Mouse (Mus musculus) intestine, postnatal 0 days (tissue): ENCODE results near the gene Pdgfb. TPM values are rescaled to one million over a fixed set of nuclear protein-coding genes. Genes with fewer than 3 reads are reported as not detected.

ENCODE experiments used
- ATAC-seq: fragments of 200-750 bp; cut with Nextera tagmentation; 2 replicates; pipeline ENCODE4 v1.8.0; 2017; ENCODE audit warnings: mild to moderate bottlenecking, moderate TSS enrichment, moderate library complexity
- H3K27ac ChIP-seq: fragments of 300-500 bp; sonication (generic); 2 replicates; pipeline ENCODE4 v1.5.1; 2014; ENCODE audit warnings: mild to moderate bottlenecking, low read depth, low read length, moderate library complexity
- H3K27me3 ChIP-seq: fragments of 300-500 bp; sonication (generic); replicated peaks from 2 replicates; pipeline ENCODE4 v1.6.1; 2014; ENCODE audit warnings: low read length, mixed read lengths; ENCODE audit not compliant: control insufficient read depth, insufficient read depth
- H3K36me3 ChIP-seq: fragments of 300-500 bp; sonication (generic); 2 replicates; pipeline ENCODE4 v1.6.1; 2014; ENCODE audit warnings: mild to moderate bottlenecking, moderate library complexity; ENCODE audit not compliant: control insufficient read depth, insufficient read depth
- H3K4me1 ChIP-seq: fragments of 300-500 bp; sonication (generic); replicated peaks from 2 replicates; pipeline ENCODE4 v1.6.1; 2014; ENCODE audit warnings: antibody characterized with exemption, low read length, mixed read lengths; ENCODE audit not compliant: control insufficient read depth, insufficient read depth
- H3K4me2 ChIP-seq: fragments of 300-500 bp; sonication (generic); replicated peaks from 2 replicates; pipeline ENCODE4 v1.6.1; 2014; ENCODE audit warnings: low read depth, mild to moderate bottlenecking, moderate library complexity
- H3K4me3 ChIP-seq: fragments of 300-500 bp; sonication (generic); 2 replicates; pipeline ENCODE4 v1.5.1; 2014; ENCODE audit warnings: low read depth, low read length
- H3K9ac ChIP-seq: fragments of 300-500 bp; sonication (generic); 2 replicates; pipeline ENCODE4 v1.6.1; 2014; ENCODE audit warnings: mild to moderate bottlenecking, low read depth, low read length
- H3K9me3 ChIP-seq: fragments of 300-500 bp; sonication (generic); 2 replicates; pipeline ENCODE4 v1.6.1; 2016; ENCODE audit warnings: mixed run types; ENCODE audit not compliant: control insufficient read depth
- CTCF ChIP-seq: sonication (generic); IDR thresholded peaks from 2 replicates; pipeline ENCODE4 v1.5.1; 2016; ENCODE audit warnings: low read depth, mild to moderate bottlenecking, control low read depth, antibody characterized with exemption, moderate library complexity
- WGBS: fragments of 180-500 bp; shearing (Covaris S2); extraction: QIAGEN DNeasy Blood & Tissue Kit; methylation state at CpG from one replicate; pipeline ENCODE4 v1.1.7; 2014; 5-methylcytosine and 5-hydroxymethylcytosine counted together
- polyA plus RNA-seq: library from polyadenylated mRNA; unstranded; fragments of >200 nt; fragmentation: Nextera tagmentation; extraction: Ambion mirVana; gene quantifications from 2 replicates; pipeline ENCODE4 v1.2.1, GENCODE M21; 2015

Gene Pdgfb
- polyA plus RNA-seq, 1 experiment from 2014 or later = 6.9 TPM

- Histone ChIP-seq H3K9ac (no peak overlapping the region), H3K4me2 (no peak overlapping the region), H3K4me1 (0 out of 2 replicates have a peak, but pooled peaks cover 5% of the 10 kb centered on the region), H3K4me3 (no peak overlapping the region), H3K9me3 (no peaks in the 10 kb centered on the region), H3K27me3 (no peaks in the 10 kb centered on the region), H3K36me3 (no peaks in the 10 kb centered on the region; the same call in 1 of the 2 replicates), H3K27ac (no peak overlapping the region)
- WGBS = 90% methylated on average over 6 of the region's 6 CpGs
- ATAC-seq = no peak
- no peak for TF ChIP-seq CTCF
Measured at GRCm38 (mm10) chr15:80008461-80008860, 6.3 kb downstream of the Pdgfb start.

- no peak for ATAC-seq
- H3K9ac ChIP-seq = no peak overlapping the region
- peaks cover 18% of the 10 kb centered on the region; the same call in 1 of the 2 replicates for H3K36me3 ChIP-seq
- H3K9me3 ChIP-seq = no peaks in the 10 kb centered on the region
- no peak overlapping the region for H3K4me3 ChIP-seq
- no peak overlapping the region for H3K4me2 ChIP-seq
- 54% methylated on average over 7 of the region's 7 CpGs for WGBS
- H3K4me1 ChIP-seq = 0 out of 2 replicates have a peak, but pooled peaks cover 5% of the 10 kb centered on the region
- no peak for TF ChIP-seq CTCF
- no peaks in the 10 kb centered on the region for H3K27me3 ChIP-seq
- no peak overlapping the region for H3K27ac ChIP-seq
Measured at GRCm38 (mm10) chr15:80006156-80006555, 8.6 kb downstream of the Pdgfb start.

GRCm38 (mm10) chr15:80005436-80005835 is 9.3 kb downstream of the Pdgfb start:
- H3K9ac ChIP-seq = no peak overlapping the region
- peaks cover 24% of the 10 kb centered on the region; the same call in 1 of the 2 replicates for H3K36me3 ChIP-seq
- peak; percentile 18; the same call in 1 of the 2 replicates for TF ChIP-seq CTCF
- H3K4me2 ChIP-seq = no peak overlapping the region
- peak; percentile 5; the same call in 1 of the 2 replicates for ATAC-seq
- H3K27ac ChIP-seq = no peak overlapping the region
- WGBS = 69% methylated on average over 10 of the region's 10 CpGs
- H3K4me3 ChIP-seq = no peak overlapping the region
- no peaks in the 10 kb centered on the region for H3K9me3 ChIP-seq
- H3K4me1 ChIP-seq = 0 out of 2 replicates have a peak, but pooled peaks cover 5% of the 10 kb centered on the region
- no peaks in the 10 kb centered on the region for H3K27me3 ChIP-seq

- 0 out of 2 replicates have a peak, but pooled peaks cover 5% of the 10 kb centered on the region for H3K4me1 ChIP-seq
- 39% methylated on average over 13 of the region's 14 CpGs for WGBS
Measured at GRCm38 (mm10) chr15:80004644-80005340, 10.0 kb downstream of the Pdgfb start.

GRCm38 (mm10) chr15:80003581-80003980 is 11.2 kb downstream of the Pdgfb start:
- Histone ChIP-seq H3K36me3 (peaks cover 38% of the 10 kb centered on the region), H3K9me3 (no peaks in the 10 kb centered on the region), H3K4me3 (no peak overlapping the region), H3K9ac (no peak overlapping the region), H3K27ac (no peak overlapping the region), H3K4me2 (no peak overlapping the region), H3K27me3 (no peaks in the 10 kb centered on the region), H3K4me1 (0 out of 2 replicates have a peak, but pooled peaks cover 2% of the 10 kb centered on the region)
- 38% methylated on average over 2 of the region's 2 CpGs for WGBS
- ATAC-seq = no peak
- TF ChIP-seq CTCF = no peak

More at GRCm38 (mm10) chr15:80004644-80005340, 10.0 kb downstream of the Pdgfb start:
- ATAC-seq = peak; percentile 18; the same call in 1 of the 2 replicates
- no peak overlapping the region for H3K4me3 ChIP-seq
- TF ChIP-seq CTCF = no peak
- peaks cover 31% of the 10 kb centered on the region for H3K36me3 ChIP-seq
- H3K27me3 ChIP-seq = no peaks in the 10 kb centered on the region
- H3K27ac ChIP-seq = no peak overlapping the region
- no peaks in the 10 kb centered on the region for H3K9me3 ChIP-seq
- H3K9ac ChIP-seq = no peak overlapping the region
- H3K4me2 ChIP-seq = no peak overlapping the region

GRCm38 (mm10) chr15:80001601-80002000 is 13.2 kb downstream of the Pdgfb start:
- Histone ChIP-seq H3K27me3 (no peaks in the 10 kb centered on the region), H3K36me3 (peaks cover 57% of the 10 kb centered on the region), H3K4me3 (no peak overlapping the region), H3K27ac (no peak overlapping the region), H3K9ac (no peak overlapping the region), H3K4me1 (0 out of 2 replicates have a peak, but pooled peaks cover 2% of the 10 kb centered on the region), H3K9me3 (no peaks in the 10 kb centered on the region), H3K4me2 (no peak overlapping the region)
- TF ChIP-seq CTCF = no peak
- no peak for ATAC-seq
- 86% methylated on average over 23 of the region's 23 CpGs for WGBS
